Mouse (Mus musculus): ENCODE results near the gene Uggt2. TPM values are rescaled to one million over a fixed set of nuclear protein-coding genes. Genes with fewer than 3 reads are reported as not detected.

Uggt2 gene
- polyA plus RNA-seq, 2 experiments = 14.9 to 36.0 TPM

DNA sequence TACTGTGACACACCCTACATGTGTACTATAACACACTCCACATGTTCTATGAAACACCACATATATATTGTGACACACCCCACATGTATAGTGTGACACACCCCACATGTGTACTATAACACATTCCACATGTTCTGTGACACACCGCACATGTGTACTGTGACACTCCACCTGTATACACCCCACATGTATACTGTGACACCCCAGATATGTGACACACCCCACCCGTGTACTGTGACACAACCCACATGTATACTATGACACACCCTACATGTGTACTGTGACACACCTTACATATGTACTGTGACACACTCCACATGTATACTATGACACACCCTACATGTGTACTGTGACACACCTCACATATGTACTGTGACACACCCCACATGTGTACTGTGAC is 28.1 kb upstream of the Uggt2 start:
- WGBS = 91% methylated on average over 2 of the region's 2 CpGs
- no peaks in the 10 kb centered on the region for H3K27me3 ChIP-seq (ENCODE audit: control insufficient read depth, insufficient read depth, low read length)

GRCm38 (mm10) chr14:119125840-119126239 is 26.6 kb upstream of the Uggt2 start:
- ATAC-seq (ENCODE audit: low FRiP score, low read depth) = no peak
- Histone ChIP-seq H3K36me3 (ENCODE audit: control insufficient read depth, insufficient read depth, low read length) (no peaks in the 10 kb centered on the region), H3K27me3 (ENCODE audit: control insufficient read depth, insufficient read depth, low read length) (no peaks in the 10 kb centered on the region), H3K9ac (ENCODE audit: low read depth, low read length, severe bottlenecking) (no peak overlapping the region), H3K4me2 (replicated peaks; ENCODE audit: low read depth, low read length, severe bottlenecking) (no peak overlapping the region), H3K27ac (replicated peaks; ENCODE audit: low read depth, low read length) (no peak overlapping the region), H3K9me3 (ENCODE audit: control insufficient read depth, low read length) (no peaks in the 10 kb centered on the region), H3K4me3 (replicated peaks; ENCODE audit: low read length) (no peak overlapping the region), H3K4me1 (ENCODE audit: control insufficient read depth, insufficient read depth, low read length) (no peaks in the 10 kb centered on the region)
- WGBS = 57% methylated on average over 4 of the region's 4 CpGs
- no peak for TF ChIP-seq POLR2A (IDR thresholded peaks at IDR 0.05; ENCODE audit: borderline replicate concordance, extremely low read depth, insufficient read depth, insufficient read length)
- no peak for DNase-seq (ENCODE audit: low spot score)

More for the DNA sequence above, 28.1 kb upstream of the Uggt2 start:
- no peak overlapping the region for H3K9ac ChIP-seq (ENCODE audit: low read depth, low read length, severe bottlenecking)
- H3K4me1 ChIP-seq (ENCODE audit: control insufficient read depth, insufficient read depth, low read length) = no peaks in the 10 kb centered on the region
- H3K9me3 ChIP-seq (ENCODE audit: control insufficient read depth, low read length) = no peaks in the 10 kb centered on the region
- no peak for TF ChIP-seq POLR2A (IDR thresholded peaks at IDR 0.05; ENCODE audit: borderline replicate concordance, extremely low read depth, insufficient read depth, insufficient read length)
- H3K36me3 ChIP-seq (ENCODE audit: control insufficient read depth, insufficient read depth, low read length) = no peaks in the 10 kb centered on the region
- no peak overlapping the region for H3K27ac ChIP-seq (replicated peaks; ENCODE audit: low read depth, low read length)
- H3K4me2 ChIP-seq (replicated peaks; ENCODE audit: low read depth, low read length, severe bottlenecking) = no peak overlapping the region
- DNase-seq (ENCODE audit: low spot score) = no peak
- H3K4me3 ChIP-seq (replicated peaks; ENCODE audit: low read length) = no peak overlapping the region
- ATAC-seq (ENCODE audit: low FRiP score, low read depth) = no peak

DNA sequence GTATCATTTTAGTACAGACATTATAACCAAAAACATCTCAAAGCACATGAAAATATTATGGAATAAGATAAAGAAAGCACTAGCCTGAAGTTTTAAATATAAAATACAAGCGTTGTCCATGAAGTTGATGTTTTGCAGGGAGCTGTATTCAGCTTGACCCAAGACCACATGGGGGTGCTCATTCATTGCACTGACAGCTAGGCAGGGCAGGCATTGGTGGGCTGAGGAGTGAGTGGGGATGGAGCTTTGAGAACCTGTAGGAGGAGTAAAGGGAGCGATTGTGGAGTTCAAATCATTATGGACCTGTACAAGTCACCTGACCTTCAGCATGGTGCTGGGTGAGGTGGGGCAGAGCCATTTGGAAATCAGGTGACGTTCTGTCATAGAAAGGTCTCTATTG is 24.8 kb upstream of the Uggt2 start:
- peak; percentile 47 for DNase-seq (ENCODE audit: low spot score)
- peak overlapping the region; percentile 27; the same call in 1 of the 2 replicates for H3K4me3 ChIP-seq (replicated peaks; ENCODE audit: low read length)

DNA sequence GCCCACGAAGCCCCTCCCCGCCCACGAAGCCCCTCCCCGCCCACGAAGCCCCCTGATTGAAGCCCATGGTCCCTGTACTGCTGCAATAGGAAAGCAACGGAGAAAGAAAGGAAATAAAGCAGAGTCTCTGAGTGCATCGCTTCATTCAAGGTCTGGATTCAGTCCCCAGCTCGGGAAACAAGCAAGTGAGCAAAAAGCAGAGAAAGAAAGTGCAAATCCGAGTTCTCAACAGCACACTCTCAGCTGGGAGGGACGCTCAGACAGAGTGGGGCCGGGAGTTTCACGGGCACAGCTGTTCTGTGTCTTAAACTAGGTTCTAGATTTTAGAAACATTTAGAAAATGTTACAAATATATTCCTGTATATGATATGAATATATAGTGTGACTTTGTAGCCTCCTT is 24.4 kb upstream of the Uggt2 start:
- WGBS = 7% methylated on average over 11 of the region's 12 CpGs
- Histone ChIP-seq H3K4me2 (replicated peaks; ENCODE audit: low read depth, low read length, severe bottlenecking) (peak overlapping the region; percentile 48), H3K4me3 (replicated peaks; ENCODE audit: low read length) (peak overlapping the region; percentile 27), H3K27ac (replicated peaks; ENCODE audit: low read depth, low read length) (no peak overlapping the region), H3K9me3 (ENCODE audit: control insufficient read depth, low read length) (no peaks in the 10 kb centered on the region), H3K4me1 (ENCODE audit: control insufficient read depth, insufficient read depth, low read length) (no peaks in the 10 kb centered on the region), H3K9ac (ENCODE audit: low read depth, low read length, severe bottlenecking) (peak overlapping the region; percentile 25; the same call in 1 of the 2 replicates), H3K27me3 (ENCODE audit: control insufficient read depth, insufficient read depth, low read length) (no peaks in the 10 kb centered on the region), H3K36me3 (ENCODE audit: control insufficient read depth, insufficient read depth, low read length) (no peaks in the 10 kb centered on the region)
- no peak for TF ChIP-seq POLR2A (IDR thresholded peaks at IDR 0.05; ENCODE audit: borderline replicate concordance, extremely low read depth, insufficient read depth, insufficient read length)
- no peak for DNase-seq (ENCODE audit: low spot score)
- ATAC-seq (ENCODE audit: low FRiP score, low read depth) = peak; percentile 5; the same call in 1 of the 2 replicates

More for the DNA sequence above, 24.8 kb upstream of the Uggt2 start:
- Histone ChIP-seq H3K27ac (replicated peaks; ENCODE audit: low read depth, low read length) (no peak overlapping the region), H3K4me2 (replicated peaks; ENCODE audit: low read depth, low read length, severe bottlenecking) (peak overlapping the region; percentile 48), H3K36me3 (ENCODE audit: control insufficient read depth, insufficient read depth, low read length) (no peaks in the 10 kb centered on the region), H3K27me3 (ENCODE audit: control insufficient read depth, insufficient read depth, low read length) (no peaks in the 10 kb centered on the region), H3K9me3 (ENCODE audit: control insufficient read depth, low read length) (no peaks in the 10 kb centered on the region), H3K4me1 (ENCODE audit: control insufficient read depth, insufficient read depth, low read length) (no peaks in the 10 kb centered on the region), H3K9ac (ENCODE audit: low read depth, low read length, severe bottlenecking) (no peak overlapping the region)
- no peak for TF ChIP-seq POLR2A (IDR thresholded peaks at IDR 0.05; ENCODE audit: borderline replicate concordance, extremely low read depth, insufficient read depth, insufficient read length)
- WGBS = 22% methylated on average over 3 of the region's 3 CpGs
- peak; percentile 82 for ATAC-seq (ENCODE audit: low FRiP score, low read depth)

DNA sequence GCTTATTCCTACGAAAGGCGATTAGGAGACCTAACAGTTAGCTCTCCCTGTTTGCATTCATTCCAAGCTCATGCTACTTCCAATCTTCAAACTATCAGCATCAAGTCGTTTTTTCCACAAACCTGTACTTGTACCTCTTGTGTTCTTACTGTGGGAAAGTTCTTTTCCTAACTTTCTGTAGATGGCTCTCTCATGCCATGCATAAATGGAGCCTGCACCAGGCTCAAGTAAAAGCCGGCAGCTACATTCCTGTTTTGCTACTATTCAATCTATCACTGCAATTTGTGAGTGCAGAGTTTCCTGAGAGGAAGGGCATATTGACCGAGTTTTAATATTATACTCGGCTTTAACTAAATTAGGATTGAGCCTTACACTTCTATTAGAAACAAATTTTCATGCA is 13.3 kb upstream of the Uggt2 start:
- Histone ChIP-seq H3K36me3 (ENCODE audit: control insufficient read depth, insufficient read depth, low read length) (no peaks in the 10 kb centered on the region), H3K9ac (ENCODE audit: low read depth, low read length, severe bottlenecking) (no peak overlapping the region), H3K4me1 (ENCODE audit: control insufficient read depth, insufficient read depth, low read length) (no peaks in the 10 kb centered on the region), H3K4me3 (replicated peaks; ENCODE audit: low read length) (no peak overlapping the region), H3K27ac (replicated peaks; ENCODE audit: low read depth, low read length) (no peak overlapping the region), H3K9me3 (ENCODE audit: control insufficient read depth, low read length) (no peaks in the 10 kb centered on the region), H3K4me2 (replicated peaks; ENCODE audit: low read depth, low read length, severe bottlenecking) (no peak overlapping the region), H3K27me3 (ENCODE audit: control insufficient read depth, insufficient read depth, low read length) (no peaks in the 10 kb centered on the region)
- no peak for ATAC-seq (ENCODE audit: low FRiP score, low read depth)
- WGBS = 65% methylated on average over 6 of the region's 6 CpGs
- TF ChIP-seq POLR2A (IDR thresholded peaks at IDR 0.05; ENCODE audit: borderline replicate concordance, extremely low read depth, insufficient read depth, insufficient read length) = no peak
- DNase-seq (ENCODE audit: low spot score) = no peak

DNA sequence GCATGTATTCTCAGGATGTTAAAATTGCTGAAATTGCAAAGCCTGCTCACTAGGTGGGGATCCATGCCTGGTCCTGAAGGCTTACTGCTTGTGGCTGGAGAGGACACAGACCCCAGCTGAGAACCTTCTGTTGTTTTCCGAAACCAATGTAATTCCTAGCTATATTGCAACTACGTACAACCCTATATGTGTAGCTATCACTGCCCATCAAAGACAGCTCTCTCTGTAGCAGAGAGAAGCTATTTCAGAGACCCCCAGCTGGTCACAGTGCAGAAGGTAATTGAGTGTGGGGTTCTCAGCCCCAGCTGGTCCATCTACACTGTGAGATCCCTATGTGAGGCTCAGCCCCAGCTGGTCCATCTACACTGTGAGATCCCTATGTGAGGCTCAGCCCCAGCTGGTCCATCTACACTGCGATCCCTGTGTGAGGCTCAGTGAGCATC is 10.6 kb upstream of the Uggt2 start:
- 82% methylated on average over 3 of the region's 3 CpGs for WGBS
- H3K4me3 ChIP-seq (replicated peaks; ENCODE audit: low read length) = no peak overlapping the region
- H3K27me3 ChIP-seq (ENCODE audit: control insufficient read depth, insufficient read depth, low read length) = no peaks in the 10 kb centered on the region
- TF ChIP-seq POLR2A (IDR thresholded peaks at IDR 0.05; ENCODE audit: borderline replicate concordance, extremely low read depth, insufficient read depth, insufficient read length) = no peak
- DNase-seq (ENCODE audit: low spot score) = no peak
- H3K36me3 ChIP-seq (ENCODE audit: control insufficient read depth, insufficient read depth, low read length) = no peaks in the 10 kb centered on the region
- no peaks in the 10 kb centered on the region for H3K4me1 ChIP-seq (ENCODE audit: control insufficient read depth, insufficient read depth, low read length)
- no peak overlapping the region for H3K9ac ChIP-seq (ENCODE audit: low read depth, low read length, severe bottlenecking)
- no peak overlapping the region for H3K4me2 ChIP-seq (replicated peaks; ENCODE audit: low read depth, low read length, severe bottlenecking)
- no peaks in the 10 kb centered on the region for H3K9me3 ChIP-seq (ENCODE audit: control insufficient read depth, low read length)
- no peak overlapping the region for H3K27ac ChIP-seq (replicated peaks; ENCODE audit: low read depth, low read length)
- ATAC-seq (ENCODE audit: low FRiP score, low read depth) = no peak
